Mouse (Mus musculus): ENCODE results near the gene S100a10. TPM values are rescaled to one million over a fixed set of nuclear protein-coding genes. Genes with fewer than 3 reads are reported as not detected.

Gene S100a10
- total RNA-seq (2021), result 100 to 1,000 TPM in 1 of 2 experiments, 10 to 100 TPM in 1; 99.6 to 111 TPM

- intact Hi-C loops (cut with DNase I), result no loop called here
Measured at GRCm38 (mm10) chr3:93554981-93555877, at the start of gene S100a10. TSS of gene S100a10 (plus strand) at chr3:93555080.

GRCm38 (mm10) chr3:93505960-93506863 is 48.7 kb upstream of the S100a10 start:
- intact Hi-C loops (cut with DNase I), result no loop called here
- DNase-seq (ENCODE audit: low spot score), result no peak

More at GRCm38 (mm10) chr3:93554981-93555877, at the start of gene S100a10:
- DNase-seq (ENCODE audit: low spot score), result peak; percentile 69

- DNase-seq (ENCODE audit: low spot score), result no peak
- intact Hi-C loops (cut with DNase I), result no loop called here
Measured at GRCm38 (mm10) chr3:93506881-93507325, 48.0 kb upstream of the S100a10 start.

DNA sequence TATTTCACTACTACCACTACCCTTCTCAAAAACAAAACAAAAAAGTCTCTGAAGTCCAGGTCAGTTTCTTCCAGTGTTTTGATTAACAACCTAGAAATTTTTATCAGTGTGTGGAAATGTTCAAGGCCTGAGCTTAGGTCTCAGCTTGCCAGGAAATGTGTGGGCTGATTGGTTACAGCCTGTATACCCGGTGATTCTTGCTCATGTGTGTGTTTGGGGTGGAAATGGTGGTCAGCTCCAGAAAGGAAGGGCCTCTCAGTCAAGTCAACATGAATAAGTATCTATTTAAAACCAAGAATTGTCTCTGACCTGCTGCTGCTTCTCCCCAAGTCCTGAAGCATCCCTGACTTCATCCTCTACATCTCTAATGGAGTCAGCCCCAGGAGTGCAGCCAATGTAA is 45.6 kb upstream of the S100a10 start:
- DNase-seq (ENCODE audit: low spot score), result no peak
- intact Hi-C loops (cut with DNase I), result no loop called here

DNA sequence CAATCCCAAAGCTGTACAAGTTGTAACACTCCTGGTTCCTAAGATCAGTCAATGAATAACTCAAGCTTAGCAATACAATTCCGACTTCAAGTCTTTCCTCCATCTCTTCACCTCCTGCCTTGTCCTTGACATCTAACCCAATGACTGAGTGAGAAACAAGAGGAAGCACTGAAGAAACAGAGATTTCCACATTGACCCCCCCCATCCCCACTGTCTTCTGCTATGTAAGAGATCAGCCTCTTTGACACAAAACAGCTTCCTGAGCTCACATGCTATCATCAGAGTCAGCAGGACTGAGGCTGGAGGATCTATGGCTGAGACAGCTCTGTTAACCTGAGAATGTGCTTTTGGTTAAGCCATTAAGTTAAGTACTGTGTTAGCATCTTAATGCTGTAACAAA is 43.8 kb upstream of the S100a10 start:
- no peak for DNase-seq (ENCODE audit: low spot score)
- intact Hi-C loops (cut with DNase I), result no loop called here

GRCm38 (mm10) chr3:93511801-93512200 is 43.1 kb upstream of the S100a10 start:
- no peak for DNase-seq (ENCODE audit: low spot score)
- intact Hi-C loops (cut with DNase I), result no loop called here

DNA sequence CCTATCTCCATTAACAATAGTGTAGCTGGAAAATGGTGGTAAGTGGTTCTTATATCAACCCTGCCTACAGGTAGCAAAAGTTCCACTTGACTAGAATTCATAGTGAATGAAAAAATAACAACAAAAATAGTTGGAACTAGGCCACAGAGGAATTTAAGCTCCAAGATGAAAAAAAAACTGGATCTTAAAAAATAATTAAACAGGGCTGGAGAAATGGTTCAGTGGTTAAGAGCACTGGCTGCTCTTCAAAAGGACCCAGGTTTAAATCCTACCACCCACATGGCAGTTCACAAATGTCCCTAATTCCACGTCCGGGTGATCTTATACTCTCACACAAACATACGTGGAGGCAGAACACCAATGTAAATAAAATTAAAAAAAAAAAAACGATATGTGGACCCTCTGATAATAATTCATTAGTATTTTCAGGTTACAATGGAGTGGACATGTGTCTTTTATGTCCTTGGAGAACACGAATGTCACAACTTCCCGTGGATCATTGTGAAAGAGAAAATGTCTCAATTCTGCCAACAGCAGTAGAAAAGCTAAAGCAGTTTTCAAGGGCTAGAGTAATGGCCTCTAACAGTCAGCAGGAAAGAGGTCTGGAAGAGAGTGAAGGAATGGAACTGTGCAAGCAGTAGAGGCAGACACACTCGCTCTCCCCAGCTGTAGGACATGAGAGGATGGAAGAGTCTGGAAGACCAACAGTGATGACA is 42.3 kb upstream of the S100a10 start:
- intact Hi-C loops (cut with DNase I), result no loop called here
- no peak for DNase-seq (ENCODE audit: low spot score)

- intact Hi-C loops (cut with DNase I), result no loop called here
- DNase-seq (ENCODE audit: low spot score), result no peak
Measured at GRCm38 (mm10) chr3:93514628-93515027, 40.3 kb upstream of the S100a10 start.

GRCm38 (mm10) chr3:93517343-93517742 is 37.5 kb upstream of the S100a10 start:
- intact Hi-C loops (cut with DNase I), result no loop called here
- no peak for DNase-seq (ENCODE audit: low spot score)

DNA sequence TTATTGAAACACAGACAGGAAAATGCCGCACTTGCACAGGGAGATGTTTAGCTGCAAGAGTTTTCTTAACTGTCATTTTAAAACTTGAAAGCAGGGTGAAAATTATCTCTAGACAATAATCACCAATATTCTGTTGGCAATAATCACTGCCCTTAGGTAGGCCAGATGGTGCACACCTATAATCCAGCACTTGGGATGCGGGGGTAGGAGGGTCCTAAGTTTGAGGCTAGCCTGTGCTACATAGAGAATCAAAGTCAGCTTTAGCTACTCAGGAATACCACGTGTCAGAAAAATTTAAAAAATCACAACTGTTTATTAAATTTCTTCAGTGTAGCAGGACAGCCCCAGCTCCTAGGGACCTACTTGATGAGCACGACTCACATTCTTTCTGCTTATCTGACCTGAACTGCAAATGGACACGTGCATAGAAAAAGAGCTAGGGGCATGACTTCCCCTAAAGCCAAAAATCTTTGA is 35.0 kb upstream of the S100a10 start:
- DNase-seq (ENCODE audit: low spot score), result no peak
- intact Hi-C loops (cut with DNase I), result no loop called here

- DNase-seq (ENCODE audit: low spot score), result peak; percentile 56
- intact Hi-C loops (cut with DNase I), result no loop called here
Measured at GRCm38 (mm10) chr3:93520330-93521193, 34.3 kb upstream of the S100a10 start, which contains the start of gene S100a11. TSS of gene S100a11 (plus strand) at chr3:93520488.

- no peak for DNase-seq (ENCODE audit: low spot score)
- intact Hi-C loops (cut with DNase I), result no loop called here
Measured at GRCm38 (mm10) chr3:93521462-93522057, 33.3 kb upstream of the S100a10 start.

DNA sequence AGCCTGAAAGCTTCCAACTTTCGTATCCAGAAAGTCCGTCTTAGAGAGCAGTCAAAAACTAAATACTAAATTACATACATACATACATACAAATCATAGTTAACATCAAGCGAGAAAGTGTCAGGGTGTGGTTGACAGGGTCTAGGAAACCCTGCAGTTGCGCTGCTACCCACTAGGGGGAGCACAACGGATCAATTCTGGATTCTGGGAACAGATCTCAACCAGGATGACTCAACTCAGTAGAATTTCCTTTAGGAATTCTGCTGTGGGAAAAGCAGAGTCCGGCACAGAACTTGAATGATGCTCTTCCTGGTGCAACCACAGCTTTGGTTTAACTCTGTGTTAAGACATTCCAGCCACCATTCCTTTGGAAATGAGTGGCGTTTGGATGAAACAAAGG is 32.3 kb upstream of the S100a10 start:
- intact Hi-C loops (cut with DNase I), result no loop called here
- peak; percentile 50 for DNase-seq (ENCODE audit: low spot score)

- DNase-seq (ENCODE audit: low spot score), result no peak
- intact Hi-C loops (cut with DNase I), result no loop called here
Measured at GRCm38 (mm10) chr3:93527300-93527699, 27.6 kb upstream of the S100a10 start.

GRCm38 (mm10) chr3:93528807-93529206 is 26.1 kb upstream of the S100a10 start:
- intact Hi-C loops (cut with DNase I), result no loop called here
- DNase-seq (ENCODE audit: low spot score), result no peak

DNA sequence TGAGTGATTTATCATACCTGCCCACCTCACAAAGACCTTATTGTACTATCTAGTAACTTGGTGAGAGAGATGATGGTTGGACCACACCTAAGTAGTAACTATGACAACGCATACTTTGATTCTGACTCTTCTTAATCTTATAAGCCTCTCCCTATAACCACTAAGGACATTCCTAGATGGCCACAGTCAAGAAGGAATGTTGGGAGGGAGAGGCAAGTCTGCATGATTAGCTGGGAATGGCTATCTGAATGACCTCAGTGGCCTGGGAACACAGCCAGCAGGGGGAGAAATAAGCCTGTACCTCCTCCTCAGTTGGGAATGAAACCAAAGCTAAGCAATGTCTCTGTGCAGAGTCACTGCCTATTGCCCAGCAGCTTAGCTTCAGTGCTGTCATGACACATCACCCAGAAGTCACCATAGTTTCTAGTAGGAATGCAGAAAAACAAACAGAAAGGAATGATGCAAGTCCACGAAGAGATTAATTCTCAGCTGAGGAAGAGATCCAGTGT is 17.8 kb upstream of the S100a10 start:
- intact Hi-C loops (cut with DNase I), result no loop called here
- peak; percentile 48 for DNase-seq (ENCODE audit: low spot score)

DNA sequence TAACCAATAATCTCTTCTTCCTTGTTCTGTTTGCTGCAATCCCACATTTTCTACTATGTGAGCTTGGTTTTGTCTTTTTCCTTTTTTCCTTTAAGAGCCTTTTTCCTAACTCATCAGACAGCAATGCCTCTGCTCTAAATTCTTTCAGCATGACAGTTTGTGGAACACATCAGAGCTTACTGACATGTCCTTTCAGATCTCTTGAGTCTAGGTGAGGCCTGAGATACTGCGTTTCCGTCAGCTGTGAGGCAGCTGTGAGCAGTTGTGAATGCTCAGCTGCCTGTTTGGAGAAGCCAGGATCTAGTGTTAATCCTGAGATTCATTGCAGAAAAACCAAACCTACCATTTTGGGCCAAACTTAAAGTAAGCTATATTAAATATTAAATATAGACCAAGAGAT is 16.4 kb upstream of the S100a10 start:
- DNase-seq (ENCODE audit: low spot score), result no peak
- intact Hi-C loops (cut with DNase I), result no loop called here

- intact Hi-C loops (cut with DNase I), result no loop called here
- DNase-seq (ENCODE audit: low spot score), result no peak
Measured at GRCm38 (mm10) chr3:93541501-93541900, 13.4 kb upstream of the S100a10 start.
